Mouse (Mus musculus) testis, postnatal 10 days (tissue): ENCODE results near the gene 4931406P16Rik.

Experiments used
- DNase-seq: peaks from one replicate; pipeline ENCODE4 v3.0.0; 2021; ENCODE audit warnings: low spot score

Gene 4931406P16Rik

DNA sequence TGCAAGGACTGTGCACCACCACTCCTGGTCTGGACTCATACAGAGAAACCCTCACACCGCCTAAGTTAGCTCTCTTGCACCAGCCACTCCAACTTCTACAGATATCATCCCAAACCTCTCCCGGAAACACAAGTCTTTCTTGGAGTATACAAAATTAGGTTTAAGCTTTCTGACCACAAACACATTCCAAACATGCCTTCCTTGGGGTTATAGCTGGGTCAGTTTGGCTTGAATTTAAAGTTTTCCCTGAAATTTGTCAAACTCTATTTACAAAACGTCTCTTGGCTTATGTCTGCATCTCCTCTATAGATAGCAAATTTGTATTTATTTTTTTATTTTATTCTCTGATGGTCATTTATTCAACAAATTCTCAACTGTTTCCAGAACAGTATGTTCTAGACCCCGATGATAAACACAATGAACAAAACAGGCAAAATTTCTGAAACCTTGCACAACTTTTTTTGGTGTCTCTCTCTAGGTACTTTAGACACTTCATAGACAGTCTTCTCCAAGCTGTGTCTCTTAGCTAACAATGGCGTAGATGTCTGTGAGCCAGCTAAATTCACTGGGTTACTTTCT is 4.1 kb downstream of the 4931406P16Rik start:
- no peak for DNase-seq

- no peak for DNase-seq
These were observed 4.8 kb downstream of the 4931406P16Rik start for GRCm38 (mm10) chr7:34308586-34308985.

- no peak for DNase-seq
These were observed 7.9 kb downstream of the 4931406P16Rik start for GRCm38 (mm10) chr7:34305454-34305853.

GRCm38 (mm10) chr7:34302651-34303050 is 10.7 kb downstream of the 4931406P16Rik start:
- DNase-seq = no peak

GRCm38 (mm10) chr7:34301952-34302351 is 11.4 kb downstream of the 4931406P16Rik start:
- DNase-seq = no peak

GRCm38 (mm10) chr7:34298818-34299217 is 14.5 kb downstream of the 4931406P16Rik start:
- DNase-seq = no peak

DNA sequence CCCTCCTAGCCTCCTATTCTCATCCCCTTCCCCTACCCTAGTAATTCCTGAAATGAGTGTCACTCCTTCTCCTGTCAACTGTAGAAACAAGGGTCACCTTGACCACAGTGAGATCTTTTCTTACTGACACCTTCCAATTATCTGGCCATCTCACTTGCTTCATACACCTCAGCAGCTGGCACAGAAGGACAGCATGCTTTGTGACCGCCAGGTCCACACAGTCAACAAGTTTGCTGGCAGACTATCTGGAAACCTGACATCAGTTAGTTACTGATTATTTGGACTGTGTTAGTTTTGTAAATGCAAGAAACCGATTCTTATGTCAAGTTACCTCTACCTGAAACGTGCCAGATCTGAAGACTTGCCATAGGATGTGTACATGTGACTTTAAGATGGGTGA is 17.2 kb downstream of the 4931406P16Rik start:
- no peak for DNase-seq

- no peak for DNase-seq
These were observed 20.7 kb downstream of the 4931406P16Rik start for GRCm38 (mm10) chr7:34292633-34293032.

DNA sequence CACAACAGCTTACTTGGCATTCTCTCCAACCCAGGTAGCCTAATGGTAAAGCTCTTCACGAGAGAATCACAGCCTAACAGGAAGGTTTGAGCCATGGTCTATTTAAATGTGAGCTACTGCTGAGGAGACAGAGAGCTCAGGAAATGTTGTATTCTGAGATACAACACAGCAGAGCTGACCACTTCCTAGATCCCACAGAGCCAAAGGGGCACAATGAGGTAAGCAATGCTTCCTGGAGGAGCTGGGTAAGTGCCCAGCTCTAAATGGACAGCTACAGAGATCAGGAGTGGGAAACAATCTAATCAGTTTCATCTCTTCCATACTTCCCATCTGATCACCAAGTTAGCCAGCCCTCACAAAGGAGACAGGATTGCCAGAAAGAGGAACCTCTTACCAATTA is 22.1 kb downstream of the 4931406P16Rik start:
- DNase-seq = no peak

DNA sequence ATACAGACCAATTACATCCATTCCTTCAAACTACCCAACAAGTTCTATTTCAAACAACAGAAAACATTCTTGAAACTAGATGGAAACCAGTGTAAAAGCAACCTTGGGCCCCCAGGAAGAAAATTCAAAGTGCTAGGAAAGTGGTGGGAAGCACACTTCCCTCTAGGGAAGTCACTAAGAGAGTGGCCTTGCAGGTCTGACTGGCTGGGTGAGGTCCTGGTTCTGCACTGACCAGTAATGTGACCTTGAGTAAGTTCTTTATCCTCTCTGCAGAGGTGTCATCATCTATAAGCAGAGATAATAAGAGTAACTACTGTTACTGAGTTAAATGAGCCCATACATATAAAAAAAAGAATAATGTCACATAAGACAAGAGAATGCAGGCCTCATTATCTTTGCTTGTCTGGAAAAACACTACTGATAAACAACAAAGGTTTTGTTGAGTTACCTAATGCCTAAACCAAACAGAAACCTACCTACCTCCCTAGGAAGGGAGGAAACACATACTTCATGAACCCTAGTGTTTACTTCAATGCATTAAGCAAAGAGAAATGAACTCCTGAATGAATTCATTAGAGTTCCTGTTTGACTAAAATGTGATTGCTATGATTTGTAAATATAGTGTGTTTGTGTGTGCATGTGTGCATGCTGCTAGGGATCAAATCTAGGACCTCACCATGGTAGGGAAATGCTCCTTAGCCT is 22.8 kb downstream of the 4931406P16Rik start:
- DNase-seq = no peak

- no peak for DNase-seq
These were observed 35.7 kb downstream of the 4931406P16Rik start for GRCm38 (mm10) chr7:34277656-34278055.

- no peak for DNase-seq
These were observed 37.3 kb downstream of the 4931406P16Rik start for GRCm38 (mm10) chr7:34276066-34276465.

DNA sequence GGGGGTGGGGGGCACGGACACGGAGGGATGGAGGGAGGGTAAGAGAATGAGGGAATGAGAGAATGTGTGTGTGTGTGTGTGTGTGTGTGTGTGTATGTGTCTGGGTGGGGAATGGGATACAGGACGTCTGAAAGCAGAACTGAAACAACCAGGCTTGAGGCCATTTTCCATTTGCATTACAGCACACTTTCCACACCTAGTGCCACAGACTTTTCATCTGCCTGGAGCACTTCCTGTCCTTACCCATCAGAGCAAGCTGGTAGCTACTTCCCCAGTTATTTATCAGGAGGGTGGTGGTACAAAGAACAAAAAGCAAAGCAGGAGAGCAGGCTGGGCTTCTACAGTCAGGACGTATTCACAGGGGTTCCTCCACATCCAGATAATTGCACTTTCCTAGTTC is 40.9 kb downstream of the 4931406P16Rik start:
- DNase-seq = no peak

- DNase-seq = no peak
These were observed 44.9 kb downstream of the 4931406P16Rik start for GRCm38 (mm10) chr7:34268463-34268862.

GRCm38 (mm10) chr7:34266421-34266820 is 46.9 kb downstream of the 4931406P16Rik start:
- no peak for DNase-seq

- peak; percentile 75 for DNase-seq
These were observed 47.4 kb downstream of the 4931406P16Rik start for GRCm38 (mm10) chr7:34265876-34266346.

DNA sequence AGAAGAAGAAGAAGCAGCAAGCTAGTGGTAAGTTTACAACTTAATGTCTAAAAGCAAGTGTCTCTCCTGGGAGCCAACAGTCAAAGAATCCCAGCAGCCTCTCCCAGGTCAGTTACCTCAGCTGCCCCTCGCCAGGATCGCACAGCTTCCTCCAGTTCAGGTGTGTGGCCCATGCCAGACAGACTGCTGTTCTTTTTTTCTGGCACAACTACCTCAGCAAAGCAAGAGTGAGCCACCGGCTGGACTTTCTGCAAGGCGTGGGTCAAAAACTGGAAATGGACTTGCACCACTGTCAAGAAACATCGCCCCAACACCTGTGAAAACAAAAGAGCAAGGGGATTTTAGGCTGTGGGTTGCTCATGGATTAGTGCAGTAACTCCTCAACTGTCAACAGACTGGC is 49.9 kb downstream of the 4931406P16Rik start:
- no peak for DNase-seq

DNA sequence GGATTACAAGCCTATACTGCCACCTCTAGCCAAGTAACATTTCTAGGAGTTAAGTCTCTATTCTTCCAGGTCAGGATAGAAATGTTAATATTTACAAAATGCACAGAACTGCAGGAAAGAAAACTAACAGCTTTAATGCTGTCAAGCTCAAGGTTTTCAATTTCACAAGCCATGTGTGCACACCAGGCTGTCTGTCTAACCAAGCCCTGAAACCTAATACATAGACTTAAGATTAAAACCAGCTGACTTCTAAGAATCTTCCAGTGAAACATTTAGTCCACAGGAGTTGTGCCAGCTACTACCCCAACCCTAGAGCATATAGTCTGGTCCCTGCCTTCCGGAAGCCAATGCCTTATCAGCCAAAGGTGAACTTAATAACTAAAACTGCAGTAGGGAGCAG is 54.9 kb downstream of the 4931406P16Rik start:
- DNase-seq = no peak

DNA sequence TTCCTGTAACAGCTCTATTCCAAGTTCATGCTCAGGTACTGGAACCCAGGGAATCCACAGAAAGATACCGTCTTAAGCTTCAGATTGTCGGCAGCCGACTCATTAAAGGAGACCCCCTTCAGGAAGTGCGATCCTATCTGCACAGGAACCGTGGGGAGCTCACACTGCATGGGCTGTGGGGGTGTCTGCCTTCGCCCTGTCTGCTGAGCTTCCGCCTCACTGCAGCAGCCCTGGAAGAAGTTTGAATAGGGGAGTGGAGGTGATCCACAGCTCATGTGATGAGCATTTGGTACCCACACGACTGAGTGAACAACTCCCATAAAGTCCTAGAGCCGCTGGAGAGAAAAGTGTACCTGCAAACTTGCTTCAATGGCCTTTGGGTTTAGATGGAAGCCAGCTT is 56.1 kb downstream of the 4931406P16Rik start:
- DNase-seq = no peak

DNA sequence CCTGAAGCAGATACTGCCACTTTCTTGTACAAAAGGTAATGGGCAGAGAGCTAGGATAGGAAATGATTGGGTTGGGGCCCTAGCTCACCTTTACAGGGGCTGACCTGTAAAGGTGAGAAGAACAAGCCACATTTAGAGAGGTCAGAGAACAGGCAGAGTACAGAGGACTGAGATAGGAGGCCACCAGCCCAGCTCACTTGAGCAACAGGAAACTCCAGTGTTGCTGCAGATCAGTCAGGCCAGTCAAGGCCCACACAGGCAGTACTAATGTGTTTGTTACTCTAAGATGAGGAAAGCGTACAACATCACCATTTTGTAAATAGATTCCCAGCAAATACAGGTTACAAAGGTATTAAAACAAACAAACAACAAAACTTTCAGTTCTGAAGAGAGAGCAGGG is 57.4 kb downstream of the 4931406P16Rik start:
- DNase-seq = no peak

- no peak for DNase-seq
These were observed 58.2 kb downstream of the 4931406P16Rik start for GRCm38 (mm10) chr7:34255137-34255536.

DNA sequence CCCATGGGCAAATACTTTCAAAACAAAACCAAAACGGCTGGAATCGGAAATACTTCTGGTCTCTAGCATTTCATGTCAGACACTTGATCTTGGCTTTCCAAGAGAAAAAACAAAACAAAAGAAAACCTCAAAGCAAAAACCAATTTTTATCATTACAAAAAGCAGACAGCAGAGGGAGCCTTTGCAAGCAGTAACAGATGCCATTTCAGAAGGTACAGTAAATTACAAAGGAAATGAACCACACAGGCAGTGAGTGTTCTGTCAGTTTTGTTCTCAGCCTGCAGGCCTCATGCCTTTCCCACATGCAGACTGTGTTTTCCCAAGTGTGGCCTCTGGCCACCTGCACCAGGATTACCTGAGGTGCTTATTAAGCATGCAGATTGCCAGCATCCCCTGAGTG is 61.3 kb downstream of the 4931406P16Rik start:
- no peak for DNase-seq

- DNase-seq = no peak
These were observed 62.6 kb downstream of the 4931406P16Rik start, which contains the start of gene Gm6096 for GRCm38 (mm10) chr7:34250738-34251137. Gm6096 (plus strand) TSS chr7:34251038.
